Mouse (Mus musculus): ENCODE data around the gene Lysmd4.

- TF ChIP-seq CTCF (IDR thresholded peaks at IDR 0.05) (no peak), EP300 (IDR thresholded peaks at IDR 0.05; ENCODE audit: insufficient read depth, low read depth, low read length) (no peak)
Measured at GRCm38 (mm10) chr7:67211971-67212370, 10.4 kb upstream of the Lysmd4 start.

Data from heart, adult 2 months (tissue).